ENCODE assay signal across 8 mouse cellular contexts in the genomic region with DNA sequence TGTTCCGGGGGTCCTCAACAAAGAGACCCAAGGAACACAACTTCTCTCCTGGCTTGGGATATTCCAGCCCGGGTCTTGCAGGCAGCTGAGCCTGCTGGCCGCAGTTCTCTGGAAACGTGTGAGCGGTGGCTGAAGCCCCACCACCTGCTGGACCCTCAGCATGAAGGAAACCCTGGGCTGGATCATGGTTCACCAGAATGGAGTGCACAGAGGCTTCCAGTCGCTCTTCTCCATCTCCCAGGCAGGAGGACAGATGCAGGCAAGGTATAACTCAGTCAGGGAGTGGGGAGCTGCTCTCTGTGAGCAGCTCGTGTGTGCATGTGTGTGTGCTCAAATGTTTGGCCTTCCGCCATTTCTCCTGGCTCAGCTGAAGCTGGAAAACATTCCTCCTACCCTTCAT. TPM values are rescaled to one million over a fixed set of nuclear protein-coding genes. Genes with fewer than 3 reads are reported as not detected.
DNase-seq lines count a peak whose midpoint lies in the region; ATAC-seq and TF ChIP-seq lines count a peak whose summit lies in the region.

No protein-coding gene starts in this region.

- H3K9me3 ChIP-seq in embryonic facial prominence, embryonic 15.5 days (replicated peaks), result no peaks in the 10 kb centered on the region
- H3K9me3 ChIP-seq in heart, embryonic 15.5 days (replicated peaks), result no peaks in the 10 kb centered on the region
- H3K9me3 ChIP-seq in kidney, embryonic 16.5 days (ENCODE audit: low read length), result no peaks in the 10 kb centered on the region
- no peaks in the 10 kb centered on the region for H3K9me3 ChIP-seq in liver, embryonic 14.5 days (ENCODE audit: control insufficient read depth, low read length)
- no peaks in the 10 kb centered on the region for H3K9me3 ChIP-seq in neural tube, embryonic 14.5 days (ENCODE audit: control insufficient read depth, low read length)

- H3K4me3 ChIP-seq in embryonic facial prominence, embryonic 15.5 days (replicated peaks), result no peak overlapping the region
- H3K4me3 ChIP-seq in heart, embryonic 15.5 days, result no peak overlapping the region
- no peak overlapping the region for H3K4me3 ChIP-seq in kidney, embryonic 16.5 days (ENCODE audit: low read length)
- no peak overlapping the region for H3K4me3 ChIP-seq in liver, embryonic 14.5 days (ENCODE audit: insufficient read depth in 1 of 2, low read depth in 2 of 2, low read length in 2 of 2)
- H3K4me3 ChIP-seq in neural tube, embryonic 14.5 days (ENCODE audit: low read depth, low read length), result no peak overlapping the region

- H3K9ac ChIP-seq in embryonic facial prominence, embryonic 15.5 days, result no peak overlapping the region
- no peak overlapping the region for H3K9ac ChIP-seq in heart, embryonic 15.5 days
- H3K9ac ChIP-seq in kidney, embryonic 16.5 days (replicated peaks; ENCODE audit: low read length), result no peak overlapping the region
- H3K9ac ChIP-seq in liver, embryonic 14.5 days (replicated peaks), result no peak overlapping the region
- H3K9ac ChIP-seq in neural tube, embryonic 14.5 days (replicated peaks; ENCODE audit: low read depth, low read length), result no peak overlapping the region

- 8% methylated on average over 8 of the region's 8 CpGs for WGBS in embryonic facial prominence, embryonic 15.5 days
- 5% methylated on average over 8 of the region's 8 CpGs for WGBS in heart, embryonic 15.5 days
- 8% methylated on average over 8 of the region's 8 CpGs for WGBS in kidney, embryonic 16.5 days
- WGBS in liver, embryonic 14.5 days (ENCODE audit: insufficient replicate concordance), result 9% methylated on average over 8 of the region's 8 CpGs
- WGBS in neural tube, embryonic 14.5 days, result 11% methylated on average over 8 of the region's 8 CpGs

- H3K27ac ChIP-seq in embryonic facial prominence, embryonic 15.5 days (replicated peaks), result no peak overlapping the region
- no peak overlapping the region for H3K27ac ChIP-seq in heart, embryonic 15.5 days
- H3K27ac ChIP-seq in kidney, embryonic 16.5 days (ENCODE audit: low read length), result no peak overlapping the region
- no peak overlapping the region for H3K27ac ChIP-seq in liver, embryonic 14.5 days
- H3K27ac ChIP-seq in neural tube, embryonic 14.5 days (ENCODE audit: low read depth, low read length), result 0 out of 2 replicates have a peak overlapping the region, but pooled peaks have one; percentile 39

- H3K27me3 ChIP-seq in embryonic facial prominence, embryonic 15.5 days, result peaks cover 57% of the 10 kb centered on the region
- peaks cover 85% of the 10 kb centered on the region for H3K27me3 ChIP-seq in heart, embryonic 15.5 days
- H3K27me3 ChIP-seq in kidney, embryonic 16.5 days (ENCODE audit: insufficient read depth, low read length), result peaks cover 76% of the 10 kb centered on the region
- peaks cover 56% of the 10 kb centered on the region for H3K27me3 ChIP-seq in liver, embryonic 14.5 days (ENCODE audit: control insufficient read depth, insufficient read depth, low read length)
- H3K27me3 ChIP-seq in neural tube, embryonic 14.5 days (ENCODE audit: control insufficient read depth, insufficient read depth, low read length), result peaks cover 3% of the 10 kb centered on the region; the same call in 1 of the 2 replicates

- no peak for TF ChIP-seq EP300 in liver, embryonic 14.5 days (IDR thresholded peaks at IDR 0.05; ENCODE audit: low read depth)

- no peaks in the 10 kb centered on the region for H3K36me3 ChIP-seq in embryonic facial prominence, embryonic 15.5 days
- no peaks in the 10 kb centered on the region for H3K36me3 ChIP-seq in heart, embryonic 15.5 days
- H3K36me3 ChIP-seq in kidney, embryonic 16.5 days (ENCODE audit: insufficient read depth, low read length), result no peaks in the 10 kb centered on the region
- no peaks in the 10 kb centered on the region for H3K36me3 ChIP-seq in liver, embryonic 14.5 days (replicated peaks; ENCODE audit: control insufficient read depth, insufficient read depth, low read depth)
- no peaks in the 10 kb centered on the region for H3K36me3 ChIP-seq in neural tube, embryonic 14.5 days (ENCODE audit: control insufficient read depth, insufficient read depth, low read length)

- ATAC-seq in embryonic facial prominence, embryonic 15.5 days (ENCODE audit: insufficient number of reproducible peaks, low FRiP score, low TSS enrichment, low read depth), result peak; percentile 31; the same call in 1 of the 2 replicates
- ATAC-seq in heart, embryonic 15.5 days (replicated peaks; ENCODE audit: insufficient number of reproducible peaks, insufficient read depth, low FRiP score, low read depth), result peak; percentile 71
- ATAC-seq in kidney, embryonic 16.5 days (ENCODE audit: low FRiP score, low TSS enrichment), result peak; percentile 67
- no peak for ATAC-seq in liver, embryonic 14.5 days (ENCODE audit: insufficient read depth)
- ATAC-seq in neural tube, embryonic 14.5 days (ENCODE audit: low read depth), result peak; percentile 23; the same call in 1 of the 2 replicates

- no peak overlapping the region for H3K4me2 ChIP-seq in embryonic facial prominence, embryonic 15.5 days (replicated peaks)
- no peak overlapping the region for H3K4me2 ChIP-seq in heart, embryonic 15.5 days
- H3K4me2 ChIP-seq in kidney, embryonic 16.5 days (replicated peaks; ENCODE audit: low read depth, low read length), result no peak overlapping the region
- H3K4me2 ChIP-seq in liver, embryonic 14.5 days (ENCODE audit: low read depth), result no peak overlapping the region
- no peak overlapping the region; the same call in 1 of the 2 replicates for H3K4me2 ChIP-seq in neural tube, embryonic 14.5 days (ENCODE audit: low read depth, low read length)

- H3K4me1 ChIP-seq in embryonic facial prominence, embryonic 15.5 days, result peaks cover 68% of the 10 kb centered on the region
- peaks cover 30% of the 10 kb centered on the region for H3K4me1 ChIP-seq in heart, embryonic 15.5 days (replicated peaks)
- H3K4me1 ChIP-seq in kidney, embryonic 16.5 days (ENCODE audit: insufficient read depth, low read length), result peaks cover 34% of the 10 kb centered on the region
- H3K4me1 ChIP-seq in liver, embryonic 14.5 days (replicated peaks; ENCODE audit: control insufficient read depth in 2 of 2, insufficient read depth in 2 of 2, low read length in 1 of 2), result no peaks in the 10 kb centered on the region
- peaks cover 88% of the 10 kb centered on the region for H3K4me1 ChIP-seq in neural tube, embryonic 14.5 days (ENCODE audit: control insufficient read depth, insufficient read depth, low read length)

- peak; percentile 80 for DNase-seq in urinary bladder, postnatal 14 days (ENCODE audit: low spot score)
- no peak for DNase-seq in urinary bladder, adult 18-20 months (ENCODE audit: low spot score in 2 of 2)
- DNase-seq in liver, embryonic 14.5 days (ENCODE audit: low read depth in 3 of 3, low spot score in 3 of 3), result peak; percentile 17 to 30 (median 20)
- DNase-seq in thymus, postnatal 36 days, result peak; percentile 46 to 55

- TF ChIP-seq CTCF in liver, embryonic 14.5 days (IDR thresholded peaks at IDR 0.05; ENCODE audit: low read depth), result no peak

RNA-seq across cellular contexts. Expression of a gene that starts 7.3 kb away (rescaled TPM):
- polyA plus RNA-seq in embryonic facial prominence, embryonic 15.5 days (2015; fragmentation: Nextera tagmentation; extraction: Ambion mirVana), result 2.0 and 2.2 TPM in 2 replicates
- 0.06 and 0.15 TPM in 2 replicates for polyA plus RNA-seq in heart, embryonic 15.5 days (2015; fragmentation: Nextera tagmentation; extraction: Ambion mirVana)
- polyA plus RNA-seq in kidney, embryonic 16.5 days (2015; fragmentation: Nextera tagmentation; extraction: Ambion mirVana), result 1.0 and 1.1 TPM in 2 replicates
- 0.04 and 0.06 TPM in 2 replicates for polyA plus RNA-seq in liver, embryonic 14.5 days (2012; rRNA removed)
- polyA plus RNA-seq in liver, embryonic 14.5 days (2014; fragmentation: Nextera tagmentation; extraction: Ambion mirVana), result not detected in 2 replicates
- 7.6 and 8.1 TPM in 2 replicates for polyA plus RNA-seq in neural tube, embryonic 14.5 days (2014; fragmentation: Nextera tagmentation; extraction: Ambion mirVana)

Comparison
In these comparisons a context has a peak if more than half of its experiments do, and no peak if none do; other contexts are left out.
1. DNase-seq: peak in urinary bladder, postnatal 14 days (single experiment), liver, embryonic 14.5 days (3 of 3) and thymus, postnatal 36 days (2 of 2); none in urinary bladder, adult 18-20 months (0 of 2).